Mouse (Mus musculus) G1E (cell line): ENCODE data around the gene Lemd1.

Source experiments
- CTCF ChIP-seq: IDR thresholded peaks from 2 replicates; pipeline ENCODE4 v1.5.1; 2012; ENCODE audit warnings: low read depth, low read length, inconsistent platforms, mixed read lengths
- GATA1 ChIP-seq: IDR thresholded peaks from 2 replicates; pipeline ENCODE4 v1.6.1; 2012; ENCODE audit warnings: borderline replicate concordance, low read length, inconsistent platforms, mixed read lengths
- POLR2AphosphoS5 ChIP-seq: IDR thresholded peaks from 2 replicates; pipeline ENCODE4 v1.6.1; 2012; ENCODE audit warnings: low read depth, low read length, inconsistent platforms; ENCODE audit not compliant: insufficient replicate concordance

- TF ChIP-seq CTCF (no peak), GATA1 (no peak), POLR2AphosphoS5 (no peak)
Measured at GRCm38 (mm10) chr1:132188442-132189066, 2.7 kb upstream of the Lemd1 start.
